In the genomic region with DNA sequence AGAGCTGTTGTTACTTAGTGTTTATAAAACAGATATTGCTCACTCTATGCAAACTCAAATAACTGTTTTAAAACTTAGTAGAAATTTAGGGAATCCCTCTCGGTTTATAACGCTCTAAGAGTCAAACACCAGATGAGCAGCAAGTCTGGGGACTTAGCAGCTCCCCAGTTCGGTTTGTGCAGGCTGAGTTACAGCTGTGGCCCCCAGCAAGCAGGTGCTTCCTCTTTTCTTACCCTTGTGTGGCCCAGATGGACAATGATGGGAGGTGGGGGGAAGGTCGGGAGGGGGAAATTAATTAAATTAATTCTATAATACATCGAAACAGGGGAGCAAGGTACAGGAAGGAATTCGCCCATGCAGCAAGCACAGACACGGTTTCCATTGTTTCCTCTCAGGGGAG, we compare ENCODE assay signal across 26 mouse cellular contexts. TPM values are rescaled to one million over a fixed set of nuclear protein-coding genes. Genes with fewer than 3 reads are reported as not detected.
DNase-seq lines count a peak whose midpoint lies in the region; ATAC-seq and TF ChIP-seq lines count a peak whose summit lies in the region.
"Had no signal": no experiment of that assay in that cellular context is flagged by ENCODE, and none has a peak within 500 bp of the region (broad histone marks: within the 10 kb centered on the region; RNA-seq: fewer than 3 reads in every experiment).

No protein-coding gene starts in this region.

- DNase-seq in A20 (ENCODE audit: low read depth, low spot score) (peak; percentile 78), CH12.LX (ENCODE audit: extremely low read depth) (no peak)
- DNase-seq in hindbrain, embryonic 14.5 days (ENCODE audit: low spot score) = no peak
- DNase-seq in left cerebral cortex, adult 8-10 months (ENCODE audit: low spot score in 2 of 2) = no peak
- DNase-seq in gastrocnemius, postnatal 4 days (ENCODE audit: low spot score in 2 of 2) = no peak
- no peak for DNase-seq in lung, postnatal 36 days
- DNase-seq: adrenal gland, postnatal 36 days; cerebellum, adult 18-20 months; cerebellum, postnatal 25 days; gastrocnemius, postnatal 25 days; kidney, adult 18-20 months; kidney, postnatal 10 days; liver, embryonic 13.5 days; retina, postnatal 1 day; right cerebral cortex, postnatal 4 days; thymus, adult 2 months had no signal

- H3K27me3 ChIP-seq in CH12.LX (replicated peaks) = no peaks in the 10 kb centered on the region
- no peaks in the 10 kb centered on the region for H3K27me3 ChIP-seq in hindbrain, embryonic 14.5 days (ENCODE audit: control insufficient read depth, insufficient read depth, low read length)
- no peaks in the 10 kb centered on the region; the same call in 1 of the 2 replicates for H3K27me3 ChIP-seq in intestine, postnatal 0 days (replicated peaks; ENCODE audit: control insufficient read depth, insufficient read depth, low read length)
- H3K27me3 ChIP-seq: forebrain, embryonic 13.5 days; liver, embryonic 13.5 days; lung, embryonic 15.5 days had no signal

- H3K4me3 ChIP-seq in CH12.LX (replicated peaks in 1 of 3; ENCODE audit: low read depth in 2 of 3, low read length in 2 of 3, poor library complexity in 1 of 3) = no peak overlapping the region
- H3K4me3 ChIP-seq in hindbrain, embryonic 14.5 days (replicated peaks; ENCODE audit: low read length) = no peak overlapping the region
- no peak overlapping the region for H3K4me3 ChIP-seq in intestine, postnatal 0 days (ENCODE audit: low read depth, low read length)
- H3K4me3 ChIP-seq: forebrain, embryonic 13.5 days; liver, embryonic 13.5 days; lung, embryonic 15.5 days had no signal

- H3K79me2 ChIP-seq in CH12.LX (replicated peaks; ENCODE audit: control insufficient read depth, extremely low read depth, insufficient read depth, poor library complexity, severe bottlenecking) = no peaks in the 10 kb centered on the region

- ATAC-seq in hindbrain, embryonic 14.5 days (ENCODE audit: low FRiP score) = no peak
- peak; percentile 63; the same call in 1 of the 2 replicates for ATAC-seq in megakaryocyte progenitor cell, adult 5-6 weeks (replicated peaks; ENCODE audit: poor library complexity)
- no peak for ATAC-seq in intestine, postnatal 0 days
- ATAC-seq: activated CD4-positive, CD25-positive, alpha-beta regulatory T cell, adult 4 months; forebrain, embryonic 13.5 days had no signal

- WGBS in hindbrain, embryonic 14.5 days = 40% methylated on average over 7 of the region's 7 CpGs
- 67% methylated on average over 7 of the region's 7 CpGs for WGBS in intestine, postnatal 0 days

- H3K9ac ChIP-seq in CH12.LX (ENCODE audit: insufficient read depth, low read depth) = no peak overlapping the region
- H3K9ac ChIP-seq in hindbrain, embryonic 14.5 days = no peak overlapping the region
- no peak overlapping the region for H3K9ac ChIP-seq in intestine, postnatal 0 days (ENCODE audit: low read depth, low read length)
- H3K9ac ChIP-seq: forebrain, embryonic 13.5 days; liver, embryonic 13.5 days; lung, embryonic 15.5 days had no signal

- TF ChIP-seq RAD21 in CH12.LX (IDR thresholded peaks at IDR 0.05; ENCODE audit: low read depth, low read length) = no peak

- H3K4me1 ChIP-seq in CH12.LX (ENCODE audit: control insufficient read depth in 1 of 2, insufficient read depth in 2 of 2) = peaks cover 14 to 49% of the 10 kb centered on the region in 2 experiments
- 0 out of 2 replicates have a peak, but pooled peaks cover 3% of the 10 kb centered on the region for H3K4me1 ChIP-seq in hindbrain, embryonic 14.5 days (replicated peaks; ENCODE audit: control insufficient read depth, insufficient read depth, low read length)
- H3K4me1 ChIP-seq in intestine, postnatal 0 days (replicated peaks; ENCODE audit: control insufficient read depth, insufficient read depth, low read length) = no peaks in the 10 kb centered on the region
- H3K4me1 ChIP-seq: forebrain, embryonic 13.5 days had no signal

- TF ChIP-seq POLR2A in CH12.LX (IDR thresholded peaks at IDR 0.05; ENCODE audit: low read depth, low read length) = no peak

- in situ Hi-C loops in CH12.LX (cut with MboI; ENCODE audit: low pct_ligation_motif_present, low pct_unique_long_range_greater_than_20kb, low sequenced_read_pairs) = no loop called here

- TF ChIP-seq EP300 in CH12.LX (IDR thresholded peaks at IDR 0.05; ENCODE audit: low read length) = 0 out of 2 replicates have a peak, but pooled peaks have one; percentile 26

- no peak overlapping the region for H3K27ac ChIP-seq in CH12.LX (ENCODE audit: insufficient read depth, low read depth)
- H3K27ac ChIP-seq in hindbrain, embryonic 14.5 days = 0 out of 2 replicates have a peak overlapping the region, but pooled peaks have one; percentile 16
- H3K27ac ChIP-seq in intestine, postnatal 0 days (ENCODE audit: low read depth, low read length) = no peak overlapping the region
- H3K27ac ChIP-seq: forebrain, embryonic 13.5 days; liver, embryonic 13.5 days; lung, embryonic 15.5 days had no signal

- peaks cover 2% of the 10 kb centered on the region for H3K9me3 ChIP-seq in CH12.LX (replicated peaks; ENCODE audit: low read length)
- H3K9me3 ChIP-seq in hindbrain, embryonic 14.5 days (ENCODE audit: control insufficient read depth, low read length) = no peaks in the 10 kb centered on the region
- H3K9me3 ChIP-seq in intestine, postnatal 0 days (ENCODE audit: control insufficient read depth) = no peaks in the 10 kb centered on the region
- H3K9me3 ChIP-seq: forebrain, embryonic 13.5 days; G1E; liver, embryonic 13.5 days; lung, embryonic 15.5 days had no signal

- no peak overlapping the region for H3K4me2 ChIP-seq in CH12.LX (ENCODE audit: insufficient read depth, low read depth, poor library complexity, severe bottlenecking)
- H3K4me2 ChIP-seq in hindbrain, embryonic 14.5 days (replicated peaks) = peak overlapping the region; percentile 27
- H3K4me2 ChIP-seq in intestine, postnatal 0 days (replicated peaks; ENCODE audit: low read depth) = no peak overlapping the region
- H3K4me2 ChIP-seq: forebrain, embryonic 13.5 days; liver, embryonic 13.5 days; lung, embryonic 15.5 days had no signal

- H3K36me3 ChIP-seq in CH12.LX (replicated peaks in 1 of 2; ENCODE audit: control insufficient read depth in 1 of 2, insufficient read depth in 1 of 2, low read length in 1 of 2) = peaks cover 0 to 2% of the 10 kb centered on the region in 2 experiments
- no peaks in the 10 kb centered on the region for H3K36me3 ChIP-seq in hindbrain, embryonic 14.5 days (replicated peaks; ENCODE audit: control insufficient read depth, insufficient read depth)
- no peaks in the 10 kb centered on the region for H3K36me3 ChIP-seq in intestine, postnatal 0 days (ENCODE audit: control insufficient read depth, insufficient read depth)
- H3K36me3 ChIP-seq: G1E; liver, embryonic 13.5 days; lung, embryonic 15.5 days had no signal

- dilution Hi-C loops in CH12.LX (cut with MboI; ENCODE audit: extremely low pct_ligation_motif_present, extremely low pct_unique_long_range_greater_than_20kb, low sequenced_read_pairs) = no loop called here

- no peak for TF ChIP-seq CTCF in CH12.LX (conservative IDR thresholded peaks at IDR 0.05 in 1 of 2, IDR thresholded peaks at IDR 0.05 in 1 of 2; ENCODE audit: low read depth in 2 of 2, low read length in 2 of 2)
- no peak for TF ChIP-seq CTCF in intestine, postnatal 0 days (IDR thresholded peaks at IDR 0.05; ENCODE audit: low read depth)

RNA-seq across cellular contexts. Expression of a gene that starts 13.0 kb away (rescaled TPM):
- not detected in 2 replicates for total RNA-seq in CH12.LX (2012; rRNA removed)
- not detected in 2 replicates for total RNA-seq in CH12.LX (2014; rRNA removed)
- polyA plus RNA-seq in CH12.LX (2012; ENCODE audit: insufficient read length, low read depth) = not detected in 2 replicates
- not detected in 2 replicates for polyA plus RNA-seq in hindbrain, embryonic 14.5 days (2014; fragmentation: Nextera tagmentation; extraction: Ambion mirVana)
- total RNA-seq in megakaryocyte progenitor cell, adult 5-6 weeks (2015) = not detected in 2 replicates
- not detected in 2 replicates for total RNA-seq in megakaryocyte progenitor cell, adult 5-6 weeks (2017)
- under 1 TPM in 1 of 4 experiments, not detected in 3; 0.13 TPM for total RNA-seq in left cerebral cortex, adult 8-10 months (2022)
- total RNA-seq in gastrocnemius, postnatal 4 days (2021) = under 1 TPM in 1 of 2 experiments, not detected in 1; 0.16 TPM
- 23.1 and 26.0 TPM in 2 replicates for polyA plus RNA-seq in intestine, postnatal 0 days (2015; fragmentation: Nextera tagmentation; extraction: Ambion mirVana)
- total RNA-seq: adrenal gland, postnatal 36 days; G1E; gastrocnemius, postnatal 25 days; layer of hippocampus, adult 18-20 months; left cerebral cortex, postnatal 36 days; megakaryocyte, adult 5-6 weeks; neutrophil, adult 5-6 weeks had no signal
- polyA plus RNA-seq: activated CD4-positive, CD25-positive, alpha-beta regulatory T cell, adult 4 months; forebrain, embryonic 13.5 days; G1E had no signal

RNA-seq across cellular contexts. Expression of a gene that starts 34.3 kb away (rescaled TPM):
- total RNA-seq in CH12.LX (2012; rRNA removed) (3.9 TPM in 2 replicates), CH12.LX (2014; rRNA removed) (1.7 and 1.9 TPM in 2 replicates)
- 2.0 and 2.9 TPM in 2 replicates for polyA plus RNA-seq in CH12.LX (2012; ENCODE audit: insufficient read length, low read depth)
- 1.2 and 1.5 TPM in 2 replicates for polyA plus RNA-seq in hindbrain, embryonic 14.5 days (2014; fragmentation: Nextera tagmentation; extraction: Ambion mirVana)
- total RNA-seq in megakaryocyte progenitor cell, adult 5-6 weeks (2015) = not detected in 2 replicates
- total RNA-seq in megakaryocyte progenitor cell, adult 5-6 weeks (2017) = not detected in 2 replicates
- total RNA-seq in left cerebral cortex, adult 8-10 months (2022) = 1 to 10 TPM; 1.1 to 1.6 (median 1.4) TPM
- total RNA-seq in gastrocnemius, postnatal 4 days (2021) = under 1 TPM in 1 of 2 experiments, not detected in 1; 0.20 TPM
- polyA plus RNA-seq in intestine, postnatal 0 days (2015; fragmentation: Nextera tagmentation; extraction: Ambion mirVana) = 0.88 and 1.0 TPM in 2 replicates
- total RNA-seq: gastrocnemius, postnatal 25 days; megakaryocyte, adult 5-6 weeks; neutrophil, adult 5-6 weeks had no signal
- polyA plus RNA-seq: G1E; liver, embryonic 13.5 days had no signal

RNA-seq across cellular contexts. Expression of a gene that starts 39.1 kb away (rescaled TPM):
- total RNA-seq in CH12.LX (2012; rRNA removed) (643 and 706 TPM in 2 replicates), CH12.LX (2014; rRNA removed) (410 and 438 TPM in 2 replicates)
- 533 and 622 TPM in 2 replicates for polyA plus RNA-seq in CH12.LX (2012; ENCODE audit: insufficient read length, low read depth)
- 74.3 and 97.1 TPM in 2 replicates for polyA plus RNA-seq in hindbrain, embryonic 14.5 days (2014; fragmentation: Nextera tagmentation; extraction: Ambion mirVana)
- total RNA-seq in megakaryocyte progenitor cell, adult 5-6 weeks (2015) = 95.3 and 110 TPM in 2 replicates
- 294 and 340 TPM in 2 replicates for total RNA-seq in megakaryocyte progenitor cell, adult 5-6 weeks (2017)
- 100 to 1,000 TPM; 100 to 149 (median 127) TPM for total RNA-seq in left cerebral cortex, adult 8-10 months (2022)
- 100 to 1,000 TPM; 109 to 129 TPM for total RNA-seq in gastrocnemius, postnatal 4 days (2021)
- 557 and 587 TPM in 2 replicates for polyA plus RNA-seq in intestine, postnatal 0 days (2015; fragmentation: Nextera tagmentation; extraction: Ambion mirVana)

RNA-seq across cellular contexts. Expression of a gene that starts 39.2 kb away (rescaled TPM):
- 0.42 TPM in 1 of 2 replicates, not detected in the other for total RNA-seq in CH12.LX (2012; rRNA removed)
- total RNA-seq in CH12.LX (2014; rRNA removed) = not detected in 2 replicates
- 0.87 TPM in 1 of 2 replicates, not detected in the other for polyA plus RNA-seq in CH12.LX (2012; ENCODE audit: insufficient read length, low read depth)
- polyA plus RNA-seq in hindbrain, embryonic 14.5 days (2014; fragmentation: Nextera tagmentation; extraction: Ambion mirVana) = not detected in 2 replicates
- not detected in 2 replicates for total RNA-seq in megakaryocyte progenitor cell, adult 5-6 weeks (2015)
- not detected in 2 replicates for total RNA-seq in megakaryocyte progenitor cell, adult 5-6 weeks (2017)
- total RNA-seq in left cerebral cortex, adult 8-10 months (2022) = not detected
- not detected for total RNA-seq in gastrocnemius, postnatal 4 days (2021)
- 0.38 TPM in 1 of 2 replicates, not detected in the other for polyA plus RNA-seq in intestine, postnatal 0 days (2015; fragmentation: Nextera tagmentation; extraction: Ambion mirVana)
- total RNA-seq: gastrocnemius, postnatal 25 days; layer of hippocampus, adult 18-20 months; left cerebral cortex, postnatal 36 days; megakaryocyte, adult 5-6 weeks; neutrophil, adult 5-6 weeks had no signal
- polyA plus RNA-seq: activated CD4-positive, CD25-positive, alpha-beta regulatory T cell, adult 4 months; forebrain, embryonic 13.5 days; liver, embryonic 13.5 days; lung, embryonic 15.5 days; thymus, adult 2 months had no signal

RNA-seq across cellular contexts. Expression of a gene that starts 54.4 kb away (rescaled TPM):
- total RNA-seq in CH12.LX (2012; rRNA removed) (1.0 and 3.6 TPM in 2 replicates), CH12.LX (2014; rRNA removed) (0.17 and 0.30 TPM in 2 replicates)
- 0.35 and 1.1 TPM in 2 replicates for polyA plus RNA-seq in CH12.LX (2012; ENCODE audit: insufficient read length, low read depth)
- polyA plus RNA-seq in hindbrain, embryonic 14.5 days (2014; fragmentation: Nextera tagmentation; extraction: Ambion mirVana) = 0.24 and 0.26 TPM in 2 replicates
- total RNA-seq in megakaryocyte progenitor cell, adult 5-6 weeks (2015) = 0.27 and 0.62 TPM in 2 replicates
- not detected in 2 replicates for total RNA-seq in megakaryocyte progenitor cell, adult 5-6 weeks (2017)
- total RNA-seq in left cerebral cortex, adult 8-10 months (2022) = under 1 TPM; 0.35 to 0.89 (median 0.52) TPM
- total RNA-seq in gastrocnemius, postnatal 4 days (2021) = 10 to 100 TPM; 42.5 to 57.1 TPM
- 16.6 and 16.9 TPM in 2 replicates for polyA plus RNA-seq in intestine, postnatal 0 days (2015; fragmentation: Nextera tagmentation; extraction: Ambion mirVana)
